Mouse (Mus musculus): Measurements from ENCODE around the gene Eci2. TPM values are rescaled to one million over a fixed set of nuclear protein-coding genes. Genes with fewer than 3 reads are reported as not detected.

Gene Eci2
- polyA plus RNA-seq (2015; fragmentation: Nextera tagmentation; extraction: Ambion mirVana): 105 and 114 TPM in 2 replicates

GRCm38 (mm10) chr13:35026879-35027278, at the start of gene Eci2:
TSS of gene Eci2 (minus strand) at chr13:35027096.
- Histone ChIP-seq H3K27me3 (no peaks in the 10 kb centered on the region), H3K27ac (replicated peaks) (no peak within 1 kb of the TSS), H3K9me3 (no peaks in the 10 kb centered on the region), H3K4me3 (peak within 1 kb of the TSS; percentile 16; the same call in 1 of the 2 replicates), H3K4me1 (replicated peaks) (no peaks in the 10 kb centered on the region), H3K36me3 (no peaks in the 10 kb centered on the region), H3K4me2 (peak within 1 kb of the TSS; percentile 41), H3K9ac (0 out of 2 replicates have a peak within 1 kb of the TSS, but pooled peaks have one; percentile 13)
- no peak for ATAC-seq (ENCODE audit: low FRiP score, low read depth)
- 2% methylated on average over 6 of the region's 6 CpGs for WGBS

GRCm38 (mm10) chr13:35074862-35075261, 48.0 kb upstream of the Eci2 start:
- Histone ChIP-seq H3K9me3 (no peaks in the 10 kb centered on the region), H3K4me2 (no peak overlapping the region), H3K36me3 (no peaks in the 10 kb centered on the region), H3K4me3 (no peak overlapping the region), H3K4me1 (replicated peaks) (no peaks in the 10 kb centered on the region), H3K27me3 (no peaks in the 10 kb centered on the region), H3K27ac (replicated peaks) (no peak overlapping the region), H3K9ac (no peak overlapping the region)
- WGBS: 55% methylated on average over 1 of the region's 1 CpGs
- ATAC-seq (ENCODE audit: low FRiP score, low read depth): no peak

- no peak for ATAC-seq (ENCODE audit: low FRiP score, low read depth)
- Histone ChIP-seq H3K9me3 (no peaks in the 10 kb centered on the region), H3K27me3 (no peaks in the 10 kb centered on the region), H3K4me2 (no peak overlapping the region), H3K9ac (no peak overlapping the region), H3K4me1 (replicated peaks) (no peaks in the 10 kb centered on the region), H3K36me3 (no peaks in the 10 kb centered on the region), H3K4me3 (no peak overlapping the region), H3K27ac (replicated peaks) (no peak overlapping the region)
- WGBS: 60% methylated on average over 9 of the region's 9 CpGs
These were observed 43.9 kb upstream of the Eci2 start for GRCm38 (mm10) chr13:35070485-35071472.

- Histone ChIP-seq H3K4me1 (replicated peaks) (no peaks in the 10 kb centered on the region), H3K27me3 (no peaks in the 10 kb centered on the region), H3K4me2 (no peak overlapping the region), H3K9ac (no peak overlapping the region), H3K4me3 (no peak overlapping the region), H3K9me3 (no peaks in the 10 kb centered on the region), H3K27ac (replicated peaks) (no peak overlapping the region), H3K36me3 (no peaks in the 10 kb centered on the region)
- no peak for ATAC-seq (ENCODE audit: low FRiP score, low read depth)
- 78% methylated on average over 2 of the region's 2 CpGs for WGBS
These were observed 40.2 kb upstream of the Eci2 start for GRCm38 (mm10) chr13:35067084-35067483.

GRCm38 (mm10) chr13:35066033-35066432, 39.1 kb upstream of the Eci2 start:
- no peaks in the 10 kb centered on the region for H3K9me3 ChIP-seq
- no peaks in the 10 kb centered on the region for H3K27me3 ChIP-seq
- ATAC-seq (ENCODE audit: low FRiP score, low read depth): no peak
- H3K9ac ChIP-seq: no peak overlapping the region
- H3K4me3 ChIP-seq: no peak overlapping the region
- H3K36me3 ChIP-seq: no peaks in the 10 kb centered on the region
- WGBS: 61% methylated on average over 2 of the region's 2 CpGs
- no peaks in the 10 kb centered on the region for H3K4me1 ChIP-seq (replicated peaks)
- no peak overlapping the region for H3K27ac ChIP-seq (replicated peaks)
- H3K4me2 ChIP-seq: no peak overlapping the region

- Histone ChIP-seq H3K9ac (no peak overlapping the region), H3K4me3 (no peak overlapping the region), H3K27me3 (no peaks in the 10 kb centered on the region), H3K4me1 (replicated peaks) (no peaks in the 10 kb centered on the region), H3K9me3 (no peaks in the 10 kb centered on the region), H3K36me3 (no peaks in the 10 kb centered on the region), H3K27ac (replicated peaks) (no peak overlapping the region), H3K4me2 (no peak overlapping the region)
- WGBS: 67% methylated on average over 4 of the region's 4 CpGs
- ATAC-seq (ENCODE audit: low FRiP score, low read depth): no peak
These were observed 37.5 kb upstream of the Eci2 start for GRCm38 (mm10) chr13:35064381-35064780.

GRCm38 (mm10) chr13:35058145-35058544, 31.2 kb upstream of the Eci2 start:
- Histone ChIP-seq H3K9ac (no peak overlapping the region), H3K36me3 (no peaks in the 10 kb centered on the region), H3K9me3 (no peaks in the 10 kb centered on the region), H3K4me2 (no peak overlapping the region), H3K4me3 (no peak overlapping the region), H3K4me1 (replicated peaks) (no peaks in the 10 kb centered on the region), H3K27ac (replicated peaks) (no peak overlapping the region), H3K27me3 (no peaks in the 10 kb centered on the region)
- no peak for ATAC-seq (ENCODE audit: low FRiP score, low read depth)
- WGBS: 23% methylated on average over 5 of the region's 5 CpGs

GRCm38 (mm10) chr13:35036486-35036885, 9.6 kb upstream of the Eci2 start:
- no peaks in the 10 kb centered on the region for H3K9me3 ChIP-seq
- H3K9ac ChIP-seq: no peak overlapping the region
- no peak overlapping the region for H3K4me3 ChIP-seq
- no peak overlapping the region for H3K4me2 ChIP-seq
- H3K4me1 ChIP-seq (replicated peaks): no peaks in the 10 kb centered on the region
- no peaks in the 10 kb centered on the region for H3K27me3 ChIP-seq
- no peak for ATAC-seq (ENCODE audit: low FRiP score, low read depth)
- no peaks in the 10 kb centered on the region for H3K36me3 ChIP-seq
- WGBS: 52% methylated on average over 5 of the region's 5 CpGs
- H3K27ac ChIP-seq (replicated peaks): no peak overlapping the region

- H3K4me2 ChIP-seq: no peak overlapping the region
- no peak for ATAC-seq (ENCODE audit: low FRiP score, low read depth)
- no peak overlapping the region for H3K4me3 ChIP-seq
- H3K27me3 ChIP-seq: no peaks in the 10 kb centered on the region
- H3K36me3 ChIP-seq: no peaks in the 10 kb centered on the region
- no peaks in the 10 kb centered on the region for H3K4me1 ChIP-seq (replicated peaks)
- WGBS: 71% methylated on average over 4 of the region's 4 CpGs
- no peak overlapping the region for H3K27ac ChIP-seq (replicated peaks)
- H3K9me3 ChIP-seq: no peaks in the 10 kb centered on the region
- H3K9ac ChIP-seq: no peak overlapping the region
These were observed 8.8 kb upstream of the Eci2 start for GRCm38 (mm10) chr13:35035731-35036130.

- Histone ChIP-seq H3K4me2 (no peak overlapping the region), H3K4me1 (replicated peaks) (no peaks in the 10 kb centered on the region), H3K9me3 (no peaks in the 10 kb centered on the region), H3K36me3 (no peaks in the 10 kb centered on the region), H3K27ac (replicated peaks) (no peak overlapping the region), H3K9ac (no peak overlapping the region), H3K4me3 (no peak overlapping the region), H3K27me3 (no peaks in the 10 kb centered on the region)
- ATAC-seq (ENCODE audit: low FRiP score, low read depth): no peak
- 79% methylated on average over 4 of the region's 4 CpGs for WGBS
These were observed 6.7 kb upstream of the Eci2 start for GRCm38 (mm10) chr13:35033571-35033970.

GRCm38 (mm10) chr13:35031684-35032082, 4.8 kb upstream of the Eci2 start:
- WGBS: 82% methylated on average over 4 of the region's 4 CpGs
- no peak for ATAC-seq (ENCODE audit: low FRiP score, low read depth)

GRCm38 (mm10) chr13:35030979-35031683, 4.2 kb upstream of the Eci2 start:
- no peak overlapping the region for H3K4me3 ChIP-seq
- no peak overlapping the region for H3K27ac ChIP-seq (replicated peaks)
- WGBS: 87% methylated on average over 7 of the region's 7 CpGs
- H3K4me1 ChIP-seq (replicated peaks): no peaks in the 10 kb centered on the region
- H3K4me2 ChIP-seq: no peak overlapping the region
- ATAC-seq (ENCODE audit: low FRiP score, low read depth): no peak
- H3K27me3 ChIP-seq: no peaks in the 10 kb centered on the region
- no peak overlapping the region for H3K9ac ChIP-seq
- H3K36me3 ChIP-seq: no peaks in the 10 kb centered on the region
- H3K9me3 ChIP-seq: no peaks in the 10 kb centered on the region

More at GRCm38 (mm10) chr13:35031684-35032082, 4.8 kb upstream of the Eci2 start:
- H3K4me1 ChIP-seq (replicated peaks): no peaks in the 10 kb centered on the region
- H3K27ac ChIP-seq (replicated peaks): no peak overlapping the region
- no peaks in the 10 kb centered on the region for H3K9me3 ChIP-seq
- no peak overlapping the region for H3K9ac ChIP-seq
- H3K27me3 ChIP-seq: no peaks in the 10 kb centered on the region
- H3K4me2 ChIP-seq: no peak overlapping the region
- no peaks in the 10 kb centered on the region for H3K36me3 ChIP-seq
- H3K4me3 ChIP-seq: no peak overlapping the region

Measured in hindbrain, embryonic 15.5 days (tissue).